Mouse (Mus musculus) thymus, postnatal 4 days (tissue): ENCODE results near the gene Alg14.

ENCODE experiments used
- DNase-seq: peaks from one replicate; pipeline ENCODE4 v3.0.0; 2021

The Alg14 gene

GRCm38 (mm10) chr3:121370830-121371526 is 79.4 kb downstream of the Alg14 start:
- DNase-seq: no peak

GRCm38 (mm10) chr3:121371527-121372220 is 80.1 kb downstream of the Alg14 start:
- DNase-seq: no peak

GRCm38 (mm10) chr3:121373897-121374441 is 82.4 kb downstream of the Alg14 start:
- DNase-seq: no peak

DNA sequence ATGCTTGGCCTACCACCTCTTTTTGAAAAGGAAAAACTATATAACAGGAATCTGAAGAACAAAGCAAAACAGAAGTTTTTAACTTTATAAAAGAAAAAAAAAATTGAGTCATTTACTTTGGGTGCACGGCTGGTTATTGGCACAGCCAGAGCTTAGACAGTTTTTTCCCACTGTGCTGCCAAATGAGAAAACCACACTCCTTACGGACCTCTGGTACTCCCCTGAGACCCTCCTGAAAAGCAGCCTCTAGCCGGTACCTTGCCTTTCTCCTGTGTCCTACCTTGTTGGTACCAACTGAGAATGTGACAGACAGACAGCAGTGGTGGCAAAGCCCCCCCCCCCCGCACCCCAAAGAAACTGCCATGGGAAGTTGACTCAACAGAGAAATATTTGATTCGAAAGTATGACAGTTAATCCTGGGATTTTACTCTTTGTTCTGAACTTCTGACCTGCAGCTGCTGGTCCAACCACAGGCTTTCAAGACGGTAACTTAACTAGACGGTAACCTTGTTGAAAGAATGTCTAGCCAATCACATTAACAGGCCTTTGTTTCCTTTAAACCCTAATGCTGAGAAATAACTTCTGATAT is 84.1 kb downstream of the Alg14 start:
- DNase-seq: no peak

DNA sequence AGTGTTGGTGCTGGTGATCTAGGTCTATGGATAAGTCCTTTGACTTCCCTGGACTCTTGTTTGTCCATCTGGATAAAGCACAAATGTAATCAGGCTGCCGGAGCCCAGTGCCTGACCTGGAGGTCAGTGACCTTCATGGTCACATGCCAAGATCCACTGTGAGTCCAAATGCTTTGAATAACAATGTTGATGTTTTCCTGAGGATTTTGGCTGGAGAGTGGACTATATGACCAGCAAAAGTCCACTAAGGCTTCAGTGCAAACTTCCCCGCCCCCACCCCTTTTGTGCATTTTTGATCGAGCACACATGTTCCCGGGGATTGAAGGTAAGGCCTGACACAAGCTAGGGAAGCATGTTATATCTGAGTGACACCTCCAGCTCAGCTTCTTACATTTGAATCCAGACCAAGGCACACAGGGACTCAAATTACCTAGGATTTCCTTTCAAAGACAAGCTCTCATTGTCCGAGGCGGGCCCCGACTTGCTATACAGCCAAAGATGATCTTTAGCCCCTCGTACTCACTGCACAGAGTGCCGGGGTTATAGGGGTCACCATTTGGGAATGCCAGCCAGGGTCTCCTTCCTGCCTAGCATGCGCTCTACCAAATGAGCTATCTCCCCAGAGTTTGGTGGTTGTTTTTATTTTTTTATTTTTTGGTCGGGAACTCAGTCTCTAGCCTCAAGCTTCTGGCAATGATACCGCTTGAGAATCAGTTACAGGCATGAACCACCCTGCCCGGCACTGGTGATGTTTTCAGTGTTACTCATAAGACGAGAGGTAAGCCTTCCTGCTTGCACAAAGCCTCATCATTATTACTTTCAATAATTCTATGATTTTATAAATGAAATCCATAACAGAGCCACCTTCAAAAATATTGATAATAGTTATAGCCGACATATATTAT is 87.4 kb downstream of the Alg14 start:
- DNase-seq: no peak

GRCm38 (mm10) chr3:121379699-121380098 is 88.1 kb downstream of the Alg14 start:
- DNase-seq: no peak

GRCm38 (mm10) chr3:121387471-121388009 is 96.0 kb downstream of the Alg14 start:
- no peak for DNase-seq

DNA sequence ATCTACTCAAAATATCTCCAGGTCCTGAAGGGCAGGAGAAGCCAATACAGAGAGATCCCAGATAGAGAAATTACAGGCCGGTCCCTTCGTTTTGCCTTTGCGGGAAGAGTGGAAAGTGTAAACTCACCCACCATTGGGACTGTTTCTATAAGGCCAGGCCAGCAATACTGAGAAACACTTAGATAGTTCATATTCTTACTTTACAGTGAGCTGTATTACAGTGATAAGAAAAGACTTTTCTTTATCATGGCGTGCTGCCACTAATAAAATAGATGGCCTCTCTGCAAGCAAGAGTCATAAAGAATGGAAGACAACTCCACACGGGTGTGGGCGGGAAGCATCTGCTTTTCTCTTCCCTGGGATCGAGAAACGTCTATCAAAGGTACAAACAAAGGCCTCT is 97.8 kb downstream of the Alg14 start:
- DNase-seq: no peak

DNA sequence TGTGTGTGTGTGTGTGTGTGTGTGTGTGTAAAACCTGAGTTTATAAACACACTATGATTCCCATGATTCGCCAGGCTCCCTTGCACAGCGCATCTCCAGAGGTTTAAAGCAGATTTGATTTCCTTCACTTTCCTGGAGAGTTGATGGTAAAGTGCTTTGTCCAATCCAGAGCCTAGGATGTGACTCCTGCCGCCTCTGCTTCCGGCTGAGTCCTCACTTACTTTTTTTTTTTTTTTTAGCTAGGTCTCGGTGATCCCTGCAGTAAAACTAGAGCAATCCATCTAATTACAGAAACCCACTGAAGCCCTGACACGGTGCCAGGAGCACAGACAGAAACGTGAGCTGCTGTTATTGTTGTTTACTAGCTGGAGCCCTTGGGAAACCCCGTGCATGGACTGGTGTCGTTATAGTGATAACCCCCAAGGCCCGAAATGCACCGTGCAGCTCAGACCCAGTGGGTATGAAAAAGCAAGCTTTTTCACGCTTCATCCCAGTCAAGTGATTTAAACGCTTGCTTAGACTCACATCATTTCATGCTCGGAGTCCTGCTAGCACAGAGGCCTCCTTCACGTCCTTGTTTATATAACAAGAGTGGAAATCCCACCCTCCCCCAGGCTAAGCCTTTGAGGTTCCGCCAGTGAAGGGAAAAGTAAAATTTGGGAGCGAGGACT is 98.4 kb downstream of the Alg14 start:
- DNase-seq: no peak

DNA sequence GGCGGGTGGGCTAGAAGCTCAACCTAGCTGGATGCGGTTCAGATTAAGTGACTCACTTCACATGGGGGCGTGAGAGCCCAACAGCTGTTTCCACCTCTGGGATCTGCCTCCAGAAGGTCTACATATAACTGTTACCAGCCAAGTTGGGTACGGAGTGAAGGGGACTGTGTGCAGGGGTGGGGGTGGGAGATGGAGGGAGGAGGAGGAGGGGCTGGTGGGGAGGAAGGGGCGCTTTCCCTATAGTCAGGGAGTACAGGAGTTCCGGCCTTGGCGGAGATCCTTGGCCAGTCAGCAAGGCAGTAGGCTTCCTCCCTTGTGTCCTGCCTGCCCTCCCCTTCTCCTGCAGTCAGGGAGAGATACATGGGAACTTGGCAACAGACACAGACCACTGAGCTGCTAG is 99.2 kb downstream of the Alg14 start:
- DNase-seq: no peak

GRCm38 (mm10) chr3:121395588-121396295 is 104.2 kb downstream of the Alg14 start:
- DNase-seq: no peak

DNA sequence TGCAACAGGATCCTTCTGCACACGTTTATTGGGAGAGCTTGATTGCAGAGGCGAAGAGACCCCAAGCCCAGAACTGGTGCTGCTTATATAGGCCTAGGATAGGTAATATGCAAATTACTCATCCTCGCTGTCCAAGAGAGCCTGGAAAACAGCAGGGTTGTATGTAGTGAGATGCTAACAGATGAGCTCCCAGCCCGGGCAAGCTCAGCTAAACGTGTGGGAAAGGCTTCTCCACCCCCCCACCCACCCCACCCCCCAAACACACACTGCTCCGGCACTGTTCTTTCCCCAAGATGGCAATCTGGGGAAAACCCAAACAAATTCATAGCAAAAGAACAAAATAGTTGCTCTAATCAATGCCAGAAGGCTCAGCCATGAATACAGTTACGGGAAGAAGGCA is 105.0 kb downstream of the Alg14 start:
- no peak for DNase-seq

DNA sequence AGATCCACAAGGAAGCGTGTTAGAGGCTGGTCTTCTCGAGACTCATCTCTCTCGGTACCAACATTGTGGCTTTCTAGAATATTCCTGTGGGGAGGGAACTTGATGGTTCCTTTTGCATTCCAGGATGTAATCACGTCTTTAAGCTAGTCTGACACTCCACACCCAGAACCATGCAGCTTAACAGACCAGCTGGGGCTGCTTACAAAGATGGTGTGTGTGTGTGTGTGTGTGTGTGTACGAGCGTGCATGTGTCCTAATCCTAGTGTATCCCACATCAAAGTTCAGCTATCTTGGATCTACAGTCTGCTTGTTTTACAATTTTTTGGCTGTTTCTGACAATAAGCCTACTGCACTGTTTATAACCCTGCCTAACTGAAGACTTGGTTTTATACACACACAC is 105.4 kb downstream of the Alg14 start:
- no peak for DNase-seq

- no peak for DNase-seq
Observed at GRCm38 (mm10) chr3:121401384-121401783, 109.8 kb downstream of the Alg14 start.

GRCm38 (mm10) chr3:121402096-121402495 is 110.5 kb downstream of the Alg14 start:
- no peak for DNase-seq

DNA sequence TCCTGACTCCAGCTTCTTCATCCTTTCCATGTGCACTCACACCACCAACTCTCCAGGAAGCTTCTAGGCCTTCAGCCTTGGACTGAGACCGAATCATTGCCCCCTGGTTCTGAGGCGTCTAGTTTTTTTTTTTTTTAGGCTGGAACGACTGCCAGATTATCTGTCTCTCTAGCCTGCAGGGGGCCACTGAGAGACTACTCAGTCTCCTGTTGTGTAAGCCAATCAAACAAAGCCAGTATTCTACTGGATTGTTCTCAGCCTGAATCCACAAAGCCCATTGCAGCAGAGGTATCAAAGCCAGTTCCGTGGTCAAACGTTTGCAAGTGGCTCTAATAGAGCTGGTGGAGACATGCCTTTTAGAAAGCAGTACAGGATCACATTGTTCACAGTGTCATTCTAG is 111.9 kb downstream of the Alg14 start:
- no peak for DNase-seq

DNA sequence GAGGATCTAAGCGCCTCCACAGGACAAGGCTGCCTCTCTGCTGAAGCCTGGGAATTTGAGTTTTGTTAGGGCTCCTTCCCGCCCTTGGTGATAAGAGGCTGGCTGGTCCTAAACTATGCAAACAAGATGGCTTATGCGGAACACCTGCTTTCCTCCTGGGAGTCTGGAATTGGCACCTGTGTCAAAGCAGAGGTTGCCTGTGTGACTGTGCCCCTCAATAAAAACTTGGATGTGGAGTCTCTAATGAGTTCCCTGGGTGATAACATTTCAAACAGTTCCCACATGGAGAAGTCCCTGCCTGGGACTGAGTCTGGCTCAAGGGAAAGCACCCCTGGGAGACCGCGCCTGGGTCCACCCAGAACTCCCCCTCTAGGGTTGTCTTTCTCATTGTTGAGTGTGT is 113.5 kb downstream of the Alg14 start:
- DNase-seq: no peak

DNA sequence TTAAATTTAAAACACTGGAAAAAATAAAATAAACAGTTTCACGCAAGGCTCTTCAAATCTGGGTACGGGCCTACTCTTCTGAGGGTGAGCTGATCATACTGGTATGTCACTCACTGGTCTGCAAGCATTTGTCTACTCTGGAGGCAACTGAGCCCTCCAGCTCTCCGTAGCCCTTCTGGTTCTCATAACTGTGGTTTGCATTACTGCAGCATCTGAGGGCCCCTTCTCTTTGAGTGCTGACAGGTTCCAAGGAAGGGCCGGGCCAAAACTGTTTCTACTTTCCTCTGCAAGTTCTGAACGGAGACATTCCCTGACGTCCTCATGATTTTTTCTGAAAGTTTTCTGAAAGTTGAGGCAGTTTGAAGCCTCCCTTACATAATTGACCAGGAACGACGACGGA is 115.8 kb downstream of the Alg14 start:
- DNase-seq: no peak

DNA sequence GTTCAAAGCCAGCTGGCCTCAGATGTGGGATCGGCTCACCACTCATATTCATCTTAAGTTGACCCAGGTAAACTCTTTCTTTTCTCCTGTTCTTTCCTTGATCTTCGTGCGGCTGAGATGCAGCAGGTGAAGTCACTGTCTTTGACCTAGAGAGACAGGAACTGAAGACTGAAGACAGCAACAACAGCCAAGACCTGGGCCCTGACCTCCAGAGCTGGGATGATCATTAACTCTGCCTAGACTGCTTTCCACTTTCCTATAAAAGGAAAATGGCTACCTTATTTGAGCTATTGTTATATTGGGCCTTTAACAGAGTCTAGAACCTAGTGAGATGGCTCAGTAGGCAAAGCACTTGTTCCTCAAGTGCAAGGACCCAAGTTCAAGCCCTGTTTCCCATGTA is 116.8 kb downstream of the Alg14 start:
- no peak for DNase-seq

DNA sequence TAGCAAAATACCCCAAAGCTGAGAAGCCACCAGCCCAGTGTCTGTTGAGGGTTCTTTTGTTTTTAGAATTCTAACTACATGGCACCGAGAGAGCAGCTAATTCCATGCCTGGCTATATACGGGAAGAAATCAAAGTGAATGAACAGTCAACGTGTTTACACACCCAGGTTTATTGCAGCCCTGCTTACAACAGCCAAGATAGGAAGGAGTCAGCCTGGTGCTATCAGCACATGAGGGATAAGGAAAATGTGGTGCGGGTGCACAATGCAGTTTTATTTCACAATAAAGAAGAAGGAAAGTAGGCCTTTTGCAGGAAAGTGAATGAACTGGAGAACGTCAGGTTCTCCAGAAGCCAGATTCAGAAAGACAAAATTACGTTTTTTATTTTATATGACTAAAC is 119.9 kb downstream of the Alg14 start:
- no peak for DNase-seq
